Mouse (Mus musculus): ENCODE data around the gene Olfr1274-ps. TPM values are rescaled to one million over a fixed set of nuclear protein-coding genes. Genes with fewer than 3 reads are reported as not detected.
A peak's percentile ranks its signal among the peaks of the same experiment; 100 is the strongest.
"Not testable (repeated sequence)": the region's sequence is repeated elsewhere in the genome, so short reads cannot be mapped to it uniquely, and the experiment has no call there.

Gene Olfr1274-ps
- total RNA-seq (2021) = not detected

- intact Hi-C loops (cut with DNase I); DNase-seq (ENCODE audit: extremely low spot score in 1 of 2, low spot score in 2 of 2): not testable (repeated sequence)
Measured at GRCm38 (mm10) chr2:90398633-90399107, at the start of gene Olfr1274-ps. TSS of gene Olfr1274-ps (plus strand) at chr2:90398683.

- intact Hi-C loops (cut with DNase I) = not testable (repeated sequence)
Measured at GRCm38 (mm10) chr2:90351047-90351446, 47.4 kb upstream of the Olfr1274-ps start.

DNA sequence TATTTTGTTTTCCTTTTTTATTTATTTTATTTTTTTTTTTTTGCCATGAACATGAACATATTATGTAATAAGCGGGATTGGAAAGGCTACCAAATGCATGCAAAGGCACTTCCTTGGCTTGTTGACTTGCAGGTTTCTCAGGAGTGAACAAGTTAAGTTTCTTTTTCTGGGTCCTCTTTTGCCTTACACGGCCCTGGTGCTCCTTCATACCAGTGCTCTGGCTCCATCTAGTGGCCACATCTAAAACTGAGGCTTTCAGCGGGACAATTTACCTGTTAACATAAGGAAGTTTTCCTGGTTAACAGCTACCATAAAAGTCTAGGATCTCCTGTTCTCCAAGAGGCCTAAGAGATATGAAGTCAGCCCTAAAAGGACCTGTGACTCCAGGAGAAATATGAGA is 46.9 kb upstream of the Olfr1274-ps start:
- DNase-seq (ENCODE audit: extremely low spot score in 1 of 2, low spot score in 2 of 2); intact Hi-C loops (cut with DNase I): not testable (repeated sequence)

More at GRCm38 (mm10) chr2:90351047-90351446, 47.4 kb upstream of the Olfr1274-ps start:
- DNase-seq (ENCODE audit: extremely low spot score in 1 of 2, low spot score in 2 of 2) = not testable (repeated sequence)

DNA sequence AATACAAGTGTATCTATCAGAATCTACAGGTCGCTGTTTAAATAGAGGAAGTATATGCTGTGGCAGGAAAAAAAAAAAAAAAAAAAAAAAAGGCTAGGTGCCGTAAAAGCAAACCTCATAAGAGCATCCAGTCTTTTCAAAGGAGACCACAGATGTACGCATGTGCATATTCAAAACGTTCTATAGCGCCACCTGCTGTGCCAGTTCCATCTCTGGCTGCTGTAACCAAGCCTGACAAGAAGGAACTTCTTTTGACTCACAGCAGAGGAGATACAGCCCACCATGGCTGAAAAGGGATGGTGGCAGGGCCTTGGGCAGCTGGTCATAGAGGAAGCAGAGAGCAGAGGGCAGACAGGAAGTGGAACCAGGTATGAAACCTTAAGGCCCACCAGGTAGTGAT is 39.3 kb upstream of the Olfr1274-ps start:
- DNase-seq (ENCODE audit: extremely low spot score in 1 of 2, low spot score in 2 of 2); intact Hi-C loops (cut with DNase I): not testable (repeated sequence)

GRCm38 (mm10) chr2:90360199-90360598 is 38.3 kb upstream of the Olfr1274-ps start:
- intact Hi-C loops (cut with DNase I); DNase-seq (ENCODE audit: extremely low spot score in 1 of 2, low spot score in 2 of 2): not testable (repeated sequence)

DNA sequence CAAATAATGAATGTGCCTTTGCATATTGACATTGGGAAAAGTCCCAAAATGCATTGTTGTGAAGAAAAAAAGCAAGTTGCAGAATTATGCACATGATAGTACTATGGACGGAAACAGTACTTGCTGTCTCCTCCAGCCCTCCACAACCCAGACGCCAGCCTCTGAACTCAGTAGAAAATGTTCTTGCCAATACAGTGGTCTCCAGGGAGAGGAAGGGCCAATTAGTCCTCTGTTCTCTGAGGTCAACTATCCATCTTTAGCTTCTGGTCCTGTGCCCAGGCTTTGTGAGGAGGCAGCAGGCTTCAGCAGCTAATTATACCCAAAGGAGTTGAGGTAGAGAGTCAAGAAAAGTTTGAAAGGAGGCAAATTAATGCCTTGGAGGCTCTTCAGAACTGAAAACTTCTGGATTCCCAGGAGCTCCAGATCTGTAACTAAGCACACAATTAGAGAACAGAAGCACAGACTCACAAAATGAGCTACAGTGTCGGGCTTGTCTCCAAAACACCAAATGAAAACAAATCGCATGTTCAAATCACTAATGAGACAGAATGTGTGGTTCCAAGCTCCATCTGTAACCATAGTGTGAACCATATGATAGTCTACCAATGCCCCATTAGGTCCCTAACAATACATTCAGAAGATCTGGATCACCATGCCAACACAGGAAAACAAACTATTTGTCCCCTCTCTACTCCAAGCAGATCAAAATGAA is 15.8 kb downstream of the Olfr1274-ps start:
- DNase-seq (ENCODE audit: extremely low spot score in 1 of 2, low spot score in 2 of 2); intact Hi-C loops (cut with DNase I): not testable (repeated sequence)

DNA sequence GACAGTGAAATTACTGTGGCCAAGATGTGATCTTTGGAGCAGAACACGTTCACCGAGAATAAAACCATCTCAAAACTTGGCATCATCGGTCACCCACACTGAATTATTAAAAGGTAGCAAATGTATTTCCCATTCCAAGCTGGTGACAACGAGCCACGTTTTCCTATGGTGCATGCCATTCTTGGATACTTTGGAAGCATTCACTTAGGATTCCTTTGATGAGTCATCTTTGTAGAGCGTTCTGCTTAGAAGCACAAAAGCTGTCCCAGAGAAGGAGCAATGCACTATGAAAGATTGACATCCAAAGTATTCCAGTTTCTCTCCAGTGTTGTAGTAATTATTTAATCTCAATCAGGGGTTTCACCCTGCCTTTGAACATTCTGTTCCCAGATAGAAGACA is 23.8 kb downstream of the Olfr1274-ps start:
- intact Hi-C loops (cut with DNase I) = not testable (repeated sequence)

DNA sequence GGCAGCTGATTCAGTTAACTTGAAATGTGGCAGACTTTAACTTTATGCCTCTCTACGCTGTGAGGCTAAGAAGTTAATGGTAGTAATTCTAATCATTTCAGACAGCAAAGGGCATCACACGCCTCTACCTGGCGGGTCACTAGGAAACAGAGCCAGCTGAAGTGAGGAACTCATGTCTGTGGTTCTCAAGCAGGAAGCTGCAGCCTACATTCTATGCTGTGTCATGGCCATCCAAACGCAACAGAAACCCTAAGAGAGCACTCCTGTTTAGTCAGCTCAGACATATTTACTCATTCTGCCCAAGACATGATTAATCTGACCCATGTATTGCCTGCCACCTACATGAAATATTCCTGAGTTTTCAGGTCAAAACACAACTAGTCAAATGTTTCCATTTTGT is 26.5 kb downstream of the Olfr1274-ps start:
- DNase-seq (ENCODE audit: extremely low spot score in 1 of 2, low spot score in 2 of 2); intact Hi-C loops (cut with DNase I): not testable (repeated sequence)

More for the DNA sequence above, 23.8 kb downstream of the Olfr1274-ps start:
- DNase-seq (ENCODE audit: extremely low spot score in 1 of 2, low spot score in 2 of 2) = not testable (repeated sequence)

DNA sequence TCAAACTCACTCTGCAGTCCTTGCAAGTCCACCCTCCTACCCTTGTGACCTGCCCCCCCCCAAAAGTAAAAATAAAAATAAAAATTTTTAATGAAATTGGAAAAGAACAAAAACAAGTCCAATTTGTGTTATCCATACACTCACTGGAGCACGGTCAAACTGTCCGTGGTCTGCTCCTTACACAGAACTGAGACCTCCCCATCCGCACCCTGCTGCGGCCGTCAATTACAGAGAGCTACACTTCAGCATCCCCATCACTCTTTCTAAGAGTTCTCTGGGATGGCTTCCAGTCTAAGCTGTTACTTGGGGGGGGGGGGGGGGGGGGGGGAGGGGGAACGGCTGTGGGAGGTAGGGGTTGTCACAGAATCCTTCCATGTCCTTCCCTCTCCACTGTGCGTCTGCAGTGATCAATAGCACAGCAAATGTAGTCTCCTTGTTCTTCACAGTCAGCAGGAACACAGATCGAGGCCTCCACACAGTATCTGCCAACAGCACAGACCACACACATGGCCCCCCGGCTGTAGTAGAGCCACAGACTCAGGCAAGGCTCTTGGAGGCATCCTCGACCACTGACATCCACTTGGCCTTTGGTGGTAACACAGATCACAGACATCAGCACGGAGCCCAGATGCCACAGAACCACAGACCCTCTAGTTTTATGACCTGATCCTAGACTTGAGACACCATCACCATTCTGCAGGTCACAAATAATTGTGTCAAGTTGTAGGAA is 30.7 kb downstream of the Olfr1274-ps start:
- intact Hi-C loops (cut with DNase I); DNase-seq (ENCODE audit: extremely low spot score in 1 of 2, low spot score in 2 of 2): not testable (repeated sequence)

GRCm38 (mm10) chr2:90429782-90430181 is 31.3 kb downstream of the Olfr1274-ps start:
- intact Hi-C loops (cut with DNase I); DNase-seq (ENCODE audit: extremely low spot score in 1 of 2, low spot score in 2 of 2): not testable (repeated sequence)

GRCm38 (mm10) chr2:90437453-90437852 is 39.0 kb downstream of the Olfr1274-ps start:
- DNase-seq (ENCODE audit: extremely low spot score in 1 of 2, low spot score in 2 of 2); intact Hi-C loops (cut with DNase I): not testable (repeated sequence)

GRCm38 (mm10) chr2:90440169-90440568 is 41.7 kb downstream of the Olfr1274-ps start:
- intact Hi-C loops (cut with DNase I); DNase-seq (ENCODE audit: extremely low spot score in 1 of 2, low spot score in 2 of 2): not testable (repeated sequence)

DNA sequence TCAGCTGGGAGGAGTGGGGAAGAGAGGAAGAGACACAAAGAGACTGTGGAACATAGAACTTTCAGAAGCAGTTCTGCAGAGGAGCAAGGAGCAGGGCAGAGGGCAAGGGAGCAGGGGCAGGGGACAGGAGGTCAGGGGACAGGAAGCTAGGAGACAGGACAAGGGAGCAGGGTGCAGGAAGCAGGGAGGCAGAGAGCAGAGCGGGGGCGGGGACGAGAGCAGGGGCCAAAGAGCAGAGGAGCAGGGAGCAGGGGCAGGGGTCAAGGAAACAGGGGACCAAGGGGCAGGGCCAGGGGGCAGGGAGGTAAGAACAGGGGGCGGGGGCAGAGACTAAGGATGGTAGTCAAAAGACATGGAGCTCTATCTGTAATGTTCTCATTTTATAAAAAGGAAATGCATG is 43.3 kb downstream of the Olfr1274-ps start:
- peak in 1 of 2 experiments; percentile 56 for DNase-seq (ENCODE audit: extremely low spot score in 1 of 2, low spot score in 2 of 2)
- intact Hi-C loops (cut with DNase I) = not testable (repeated sequence)

DNA sequence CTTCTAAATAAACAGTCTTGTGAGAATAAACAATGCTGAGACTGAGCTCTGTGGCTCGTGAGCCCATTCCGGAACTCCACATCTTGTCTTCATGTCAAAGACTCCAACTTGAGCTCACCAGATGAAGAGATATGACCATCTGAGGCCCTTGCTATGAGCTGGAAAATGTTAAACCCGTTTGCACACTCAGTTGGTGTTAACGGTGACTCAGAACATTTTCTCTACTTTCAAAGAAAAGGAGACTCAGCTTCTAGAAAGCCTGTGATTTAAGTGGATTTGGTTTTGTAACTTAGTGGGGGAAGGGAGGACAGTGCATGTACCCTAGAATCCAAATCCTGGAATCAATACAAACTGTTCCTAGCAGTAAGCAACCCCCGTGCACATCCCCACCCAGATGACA is 45.3 kb downstream of the Olfr1274-ps start:
- intact Hi-C loops (cut with DNase I) = no loop called here

DNA sequence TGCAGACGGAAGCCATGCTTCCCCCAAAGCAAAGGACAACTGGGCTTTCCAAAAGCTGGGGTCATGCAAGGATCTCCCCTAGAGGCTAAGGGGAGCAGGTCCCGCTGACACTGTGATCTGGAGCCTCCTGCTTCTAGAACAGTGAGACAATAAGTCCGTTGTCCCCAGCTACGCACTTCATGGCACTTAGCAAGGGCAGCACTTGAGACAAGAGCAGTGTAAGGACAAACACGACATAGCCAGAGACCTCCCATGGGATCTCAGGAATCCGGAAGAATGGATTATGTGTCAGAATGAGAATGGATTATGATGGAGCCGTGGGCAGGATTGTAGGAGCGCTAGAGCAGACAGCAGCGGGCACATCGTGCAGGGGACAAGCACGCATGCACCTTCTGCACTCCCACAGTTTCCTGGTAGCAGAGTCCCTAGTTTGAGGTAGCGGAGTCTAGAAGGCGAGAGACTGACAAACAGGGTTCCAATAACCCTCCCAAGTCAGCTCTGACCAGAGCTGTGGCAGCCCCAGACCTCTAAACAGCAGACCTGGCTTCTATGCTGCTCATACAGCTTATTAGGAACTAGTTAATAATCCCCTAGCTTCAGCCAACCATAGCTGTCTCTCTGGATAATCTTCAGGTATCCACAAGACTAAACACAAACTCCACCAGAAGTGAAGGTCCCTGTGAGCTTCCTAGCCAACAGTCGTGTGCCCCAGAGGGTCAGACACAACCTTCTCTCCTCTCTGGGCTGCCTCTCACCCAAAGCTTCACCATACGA is 50.7 kb downstream of the Olfr1274-ps start:
- intact Hi-C loops (cut with DNase I) = no loop called here
- no peak for DNase-seq (ENCODE audit: extremely low spot score in 1 of 2, low spot score in 2 of 2)

More for the DNA sequence above, 45.3 kb downstream of the Olfr1274-ps start:
- DNase-seq (ENCODE audit: extremely low spot score in 1 of 2, low spot score in 2 of 2) = no peak

GRCm38 (mm10) chr2:90452380-90452779 is 53.9 kb downstream of the Olfr1274-ps start:
- DNase-seq (ENCODE audit: extremely low spot score in 1 of 2, low spot score in 2 of 2) = no peak
- intact Hi-C loops (cut with DNase I) = no loop called here

All from left cerebral cortex, postnatal 10 days (tissue).